Mouse (Mus musculus) kidney, adult 2 months (tissue): Measurements from ENCODE around the gene Ndrg4.

Experiments
- CTCF ChIP-seq: fragments of 200-500 bp; conservative IDR thresholded peaks from 2 replicates; pipeline ENCODE4 v1.5.1; 2011; ENCODE audit warnings: low read depth, mild to moderate bottlenecking, control low read depth, low read length, moderate library complexity, mixed read lengths; ENCODE audit not compliant: insufficient read depth, insufficient read length
- POLR2A ChIP-seq: fragments of 200-500 bp; IDR thresholded peaks from one replicate; pipeline ENCODE4 v1.6.1; 2011; ENCODE audit warnings: low read depth, low read length, control low read depth

GRCm38 (mm10) chr8:95716546-95717335 lies 40.0 kb downstream of the Ndrg4 start:
- TF ChIP-seq POLR2A: no peak
- no peak for TF ChIP-seq CTCF
